Mouse (Mus musculus): Measurements from ENCODE around the gene Lyrm1.

The Lyrm1 gene

GRCm38 (mm10) chr7:119895639-119896512 is at the start of gene Lyrm1, which contains the start of gene Dcun1d3:
Lyrm1 (plus strand) TSS chr7:119895861.
Dcun1d3 (minus strand) TSS chr7:119896298.
- DNase-seq (ENCODE audit: low spot score in 2 of 2): peak; percentile 96 to 97

- no peak for DNase-seq (ENCODE audit: low spot score in 2 of 2)
These were observed 48.3 kb upstream of the Lyrm1 start for GRCm38 (mm10) chr7:119847396-119847795.

- DNase-seq (ENCODE audit: low spot score in 2 of 2): peak; percentile 81 to 85
These were observed 46.6 kb upstream of the Lyrm1 start for GRCm38 (mm10) chr7:119849096-119849495.

- no peak for DNase-seq (ENCODE audit: low spot score in 2 of 2)
These were observed 44.9 kb upstream of the Lyrm1 start for GRCm38 (mm10) chr7:119850737-119851136.

GRCm38 (mm10) chr7:119852494-119852893 is 43.2 kb upstream of the Lyrm1 start:
- no peak for DNase-seq (ENCODE audit: low spot score in 2 of 2)

GRCm38 (mm10) chr7:119853186-119853585 is 42.5 kb upstream of the Lyrm1 start:
- no peak for DNase-seq (ENCODE audit: low spot score in 2 of 2)

- no peak for DNase-seq (ENCODE audit: low spot score in 2 of 2)
These were observed 41.3 kb upstream of the Lyrm1 start for GRCm38 (mm10) chr7:119854362-119854761.

GRCm38 (mm10) chr7:119855031-119855430 is 40.6 kb upstream of the Lyrm1 start:
- DNase-seq (ENCODE audit: low spot score in 2 of 2): no peak

GRCm38 (mm10) chr7:119859476-119859875 is 36.2 kb upstream of the Lyrm1 start:
- DNase-seq (ENCODE audit: low spot score in 2 of 2): peak in 1 of 2 experiments; percentile 14

GRCm38 (mm10) chr7:119860116-119860515 is 35.5 kb upstream of the Lyrm1 start:
- no peak for DNase-seq (ENCODE audit: low spot score in 2 of 2)

- DNase-seq (ENCODE audit: low spot score in 2 of 2): no peak
These were observed 35.1 kb upstream of the Lyrm1 start for GRCm38 (mm10) chr7:119860554-119860953.

- DNase-seq (ENCODE audit: low spot score in 2 of 2): no peak
These were observed 34.7 kb upstream of the Lyrm1 start for GRCm38 (mm10) chr7:119860971-119861334.

GRCm38 (mm10) chr7:119861335-119862091 is 34.1 kb upstream of the Lyrm1 start:
- peak; percentile 36 to 42 for DNase-seq (ENCODE audit: low spot score in 2 of 2)

- DNase-seq (ENCODE audit: low spot score in 2 of 2): no peak
These were observed 33.5 kb upstream of the Lyrm1 start for GRCm38 (mm10) chr7:119862167-119862566.

GRCm38 (mm10) chr7:119864500-119864899 is 31.2 kb upstream of the Lyrm1 start:
- no peak for DNase-seq (ENCODE audit: low spot score in 2 of 2)

- DNase-seq (ENCODE audit: low spot score in 2 of 2): no peak
These were observed 29.5 kb upstream of the Lyrm1 start for GRCm38 (mm10) chr7:119866136-119866535.

- DNase-seq (ENCODE audit: low spot score in 2 of 2): no peak
These were observed 23.5 kb upstream of the Lyrm1 start for GRCm38 (mm10) chr7:119872204-119872603.

GRCm38 (mm10) chr7:119873050-119873449 is 22.6 kb upstream of the Lyrm1 start:
- no peak for DNase-seq (ENCODE audit: low spot score in 2 of 2)

GRCm38 (mm10) chr7:119875776-119876440 is 19.8 kb upstream of the Lyrm1 start:
- peak; percentile 68 to 71 for DNase-seq (ENCODE audit: low spot score in 2 of 2)

GRCm38 (mm10) chr7:119879171-119879570 is 16.5 kb upstream of the Lyrm1 start:
- no peak for DNase-seq (ENCODE audit: low spot score in 2 of 2)

GRCm38 (mm10) chr7:119880345-119880744 is 15.3 kb upstream of the Lyrm1 start:
- no peak for DNase-seq (ENCODE audit: low spot score in 2 of 2)

GRCm38 (mm10) chr7:119881229-119881628 is 14.4 kb upstream of the Lyrm1 start:
- no peak for DNase-seq (ENCODE audit: low spot score in 2 of 2)

Measured in right cerebral cortex, adult 2 months (tissue).